Mouse (Mus musculus): ENCODE measurements at regions not wholly inside any gene's neighbourhood (a gene's known extent, or its start where the extent isn't known, plus 50 kb on each side); places are given as distances from the start of the nearest gene placed in this dataset.
A peak's percentile ranks its signal among the peaks of the same experiment; 100 is the strongest.

DNA sequence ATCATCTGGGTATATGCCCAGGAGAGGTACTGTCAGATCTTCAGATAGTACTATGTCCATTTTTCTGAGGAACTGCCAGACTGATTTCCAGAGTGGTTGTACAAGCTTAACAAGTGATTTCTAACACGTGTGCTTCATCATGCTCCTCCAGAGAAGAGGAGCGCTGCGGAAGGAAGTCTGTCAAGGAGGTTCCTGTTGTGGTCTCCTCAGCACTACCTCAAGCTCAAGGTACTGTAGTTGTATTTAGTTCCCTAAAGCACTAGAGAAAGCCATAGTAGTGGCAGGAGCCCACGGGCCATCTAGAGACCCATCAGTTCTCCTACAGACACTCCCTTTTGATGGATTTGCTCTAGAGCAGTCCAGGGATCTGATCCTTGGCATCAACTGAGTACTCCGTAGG lies 459.3 kb downstream of the Pik3r1 start:
- DNase-seq (ENCODE audit: inconsistent age in 2 of 2, low spot score in 1 of 2), result no peak

DNA sequence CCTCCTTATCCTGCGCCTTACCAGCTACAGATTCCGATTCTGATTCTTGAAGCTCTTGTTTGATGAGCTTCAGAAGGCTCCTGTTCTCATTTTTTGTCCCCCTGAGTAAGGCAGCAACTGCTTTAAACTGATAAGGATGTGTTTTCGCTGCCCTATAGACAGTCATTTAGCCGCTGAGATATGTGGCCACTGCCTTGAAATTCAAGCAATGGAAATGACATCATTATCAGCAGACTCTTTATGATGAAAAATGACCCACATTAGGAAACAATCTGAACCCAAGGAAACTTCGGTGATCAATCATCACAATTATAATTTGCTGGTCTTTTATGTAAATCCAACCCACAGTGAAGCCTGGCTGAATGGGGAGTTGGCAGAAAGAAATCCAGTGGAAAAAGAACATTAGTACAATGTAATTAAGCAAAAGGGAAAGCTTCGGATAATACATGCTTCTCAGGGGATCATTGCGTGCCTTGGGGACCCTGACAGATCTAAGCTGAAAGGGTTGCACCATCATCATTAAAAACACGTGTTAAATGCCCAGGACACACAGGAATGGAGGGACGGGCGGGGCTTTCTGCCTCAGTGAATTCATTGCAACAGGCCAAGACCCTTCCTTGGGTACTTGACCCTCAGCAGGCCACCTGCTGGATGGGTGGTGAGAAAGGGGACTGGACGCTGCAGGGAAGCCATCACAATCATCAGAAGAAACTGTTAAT lies 462.2 kb downstream of the Pik3r1 start:
- peak in 1 of 2 experiments; percentile 34 for DNase-seq (ENCODE audit: inconsistent age in 2 of 2, low spot score in 1 of 2)

DNA sequence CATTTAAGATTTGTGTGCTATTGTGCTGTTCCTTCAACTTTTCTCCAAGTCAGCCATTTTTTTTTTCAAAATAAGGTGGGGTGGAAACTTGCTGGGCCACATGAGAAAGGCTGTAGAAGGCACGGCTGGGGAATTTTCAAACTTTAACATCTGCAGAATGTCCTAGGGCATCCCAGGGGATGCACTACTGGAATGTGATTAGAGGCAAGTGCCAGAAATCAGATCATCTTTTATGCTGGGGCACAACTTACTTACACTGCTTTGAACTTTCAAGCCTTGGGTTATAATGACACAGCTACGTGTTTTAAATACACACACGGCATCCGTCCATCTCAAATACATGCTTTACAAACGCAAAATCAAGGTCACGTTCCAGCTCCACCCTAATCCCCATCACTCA lies 463.0 kb downstream of the Pik3r1 start:
- DNase-seq (ENCODE audit: inconsistent age in 2 of 2, low spot score in 1 of 2), result no peak

DNA sequence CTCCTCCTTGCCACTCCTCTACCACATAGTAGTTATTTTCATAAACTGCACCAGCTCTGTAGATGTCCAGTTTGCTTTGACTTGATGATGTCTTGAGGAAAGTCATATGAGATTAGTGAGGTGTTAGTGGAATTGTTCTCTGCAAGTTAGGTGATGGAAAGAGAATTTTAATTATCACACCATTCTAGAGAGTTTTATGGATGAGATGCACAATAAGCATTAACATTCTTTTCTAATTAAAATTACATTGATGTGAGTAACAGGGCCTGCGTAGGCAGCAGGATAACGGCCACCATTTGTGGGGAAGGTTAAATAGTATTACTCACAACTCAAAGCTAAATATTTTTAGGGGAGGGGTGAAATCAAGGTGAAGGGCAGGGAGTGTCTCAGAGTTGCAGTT lies 466.7 kb downstream of the Pik3r1 start:
- no peak for DNase-seq (ENCODE audit: inconsistent age in 2 of 2, low spot score in 1 of 2)

- DNase-seq (ENCODE audit: inconsistent age in 2 of 2, low spot score in 1 of 2), result no peak
Observed at GRCm38 (mm10) chr13:101289407-101289806, 456.2 kb upstream of the Slc30a5 start.

- no peak for DNase-seq (ENCODE audit: inconsistent age in 2 of 2, low spot score in 1 of 2)
Observed at GRCm38 (mm10) chr13:101287131-101287530, 453.9 kb upstream of the Slc30a5 start.

DNA sequence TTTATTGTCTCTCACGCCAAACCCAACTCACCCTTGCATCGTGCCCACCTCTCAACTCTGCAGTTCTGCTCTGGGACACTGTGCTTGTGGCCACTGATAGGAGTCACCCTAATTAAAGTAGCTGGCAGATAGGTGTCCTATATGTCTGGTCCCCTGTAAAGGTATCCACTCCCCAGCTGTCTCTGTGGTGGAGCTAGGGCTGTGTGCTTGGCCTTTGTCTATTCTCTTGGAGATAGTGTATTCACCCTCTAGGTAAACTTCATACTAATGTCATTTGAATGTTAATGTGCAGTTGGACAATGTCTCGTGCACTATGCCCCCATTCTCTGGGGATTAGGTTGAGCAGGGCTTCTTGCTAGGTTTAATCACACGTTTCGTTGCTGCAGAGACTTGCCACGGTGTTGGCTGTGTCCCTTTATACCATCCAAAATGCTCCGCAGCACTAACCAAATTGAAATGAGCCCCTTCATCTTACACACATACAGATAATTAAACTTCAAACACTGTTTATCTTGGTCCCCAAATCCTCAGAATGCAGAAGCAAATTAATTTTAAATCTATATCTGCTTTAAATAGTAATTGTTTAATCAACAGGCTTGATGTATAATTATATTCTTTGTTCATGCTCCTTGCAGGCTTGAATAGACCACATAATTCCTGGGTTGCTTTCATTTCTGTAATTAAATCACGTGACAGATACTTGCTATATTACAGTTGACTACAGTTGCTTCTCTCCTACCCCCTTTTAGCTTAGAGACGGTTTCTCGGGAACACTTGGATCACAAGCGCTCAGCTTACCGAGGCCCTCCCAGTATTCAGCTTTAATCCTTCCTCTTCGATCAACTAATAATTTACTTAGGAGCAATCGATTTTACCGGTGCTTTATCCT lies 453.0 kb upstream of the Slc30a5 start:
- no peak for DNase-seq (ENCODE audit: inconsistent age in 2 of 2, low spot score in 1 of 2)

DNA sequence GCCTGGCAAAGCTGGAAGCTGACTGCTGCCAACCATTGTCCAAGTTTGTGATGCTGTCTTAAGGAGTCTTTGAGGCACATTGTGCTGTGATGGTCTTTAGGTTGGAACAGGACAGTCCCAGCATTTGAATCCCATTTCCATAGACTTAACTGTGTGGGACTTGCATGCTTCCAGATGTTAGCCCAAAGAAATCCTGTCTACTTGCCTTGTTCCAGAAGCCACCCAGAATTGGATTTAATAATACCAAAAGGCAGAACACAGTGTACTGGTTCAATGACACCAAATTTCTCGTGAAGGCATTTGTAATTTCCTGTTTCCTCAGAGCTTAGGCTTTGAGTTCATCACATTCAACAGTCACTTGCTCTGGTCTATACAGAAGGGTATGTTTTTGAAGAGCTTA lies 444.9 kb upstream of the Slc30a5 start:
- no peak for DNase-seq (ENCODE audit: inconsistent age in 2 of 2, low spot score in 1 of 2)

- no peak for DNase-seq (ENCODE audit: inconsistent age in 2 of 2, low spot score in 1 of 2)
Observed at GRCm38 (mm10) chr13:101276766-101277165, 443.5 kb upstream of the Slc30a5 start.

DNA sequence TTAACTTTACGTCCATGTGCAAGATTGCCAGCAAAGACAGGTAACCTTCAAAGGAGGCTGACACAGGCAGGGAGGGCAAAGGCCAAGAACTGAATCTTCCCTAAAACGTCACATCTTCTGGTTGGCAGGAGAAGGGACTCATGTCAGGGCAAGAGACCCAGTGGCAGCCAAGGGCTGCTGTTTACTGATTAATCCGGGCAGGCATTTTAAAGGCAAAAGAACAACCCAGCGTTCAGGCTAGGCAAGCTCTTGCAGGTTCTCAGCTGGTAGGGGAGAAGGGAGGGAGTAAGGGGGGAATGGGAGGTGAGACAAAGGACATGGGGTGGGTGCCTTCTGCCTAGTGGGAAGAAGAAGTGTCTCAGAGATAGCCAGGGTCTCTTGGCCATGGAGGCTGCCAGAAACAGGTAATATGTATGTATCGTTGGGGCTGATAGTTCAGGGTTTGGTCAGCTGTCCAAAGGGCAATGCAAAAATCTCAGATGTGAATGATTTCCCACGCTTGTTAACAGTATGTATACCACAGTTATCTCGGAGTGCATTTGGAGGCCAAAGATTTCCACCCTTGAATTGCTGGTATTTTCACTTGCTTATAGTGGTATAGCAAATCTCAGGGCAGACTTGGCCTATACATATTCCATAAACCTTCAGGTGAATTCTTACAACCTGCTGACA lies 441.4 kb upstream of the Slc30a5 start:
- DNase-seq (ENCODE audit: inconsistent age in 2 of 2, low spot score in 1 of 2), result peak; percentile 33 to 35

DNA sequence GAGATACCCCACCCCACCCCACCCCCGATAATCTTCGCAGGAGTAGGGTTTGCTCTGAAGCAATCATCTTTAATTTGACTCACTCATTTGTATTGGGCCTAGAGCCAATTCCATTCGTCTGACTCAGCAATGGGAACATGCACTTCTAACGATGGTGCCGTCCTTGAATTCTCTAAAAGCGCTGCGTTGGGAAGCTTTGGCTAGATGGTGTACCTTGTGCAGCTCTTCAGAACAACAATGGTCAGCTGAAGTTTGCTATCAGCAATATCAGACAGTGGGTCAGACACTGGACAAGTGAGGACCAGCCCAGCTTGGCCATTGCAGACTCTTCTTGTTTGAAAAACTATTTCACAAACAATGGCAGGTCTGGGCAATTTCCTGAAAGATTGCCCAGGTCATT lies 440.1 kb upstream of the Slc30a5 start:
- peak; percentile 77 to 89 for DNase-seq (ENCODE audit: inconsistent age in 2 of 2, low spot score in 1 of 2)

GRCm38 (mm10) chr13:101253698-101254468 lies 420.7 kb upstream of the Slc30a5 start:
- DNase-seq (ENCODE audit: inconsistent age in 2 of 2, low spot score in 1 of 2), result peak; percentile 51 to 78

GRCm38 (mm10) chr13:101249369-101249768 lies 416.1 kb upstream of the Slc30a5 start:
- DNase-seq (ENCODE audit: inconsistent age in 2 of 2, low spot score in 1 of 2), result no peak

DNA sequence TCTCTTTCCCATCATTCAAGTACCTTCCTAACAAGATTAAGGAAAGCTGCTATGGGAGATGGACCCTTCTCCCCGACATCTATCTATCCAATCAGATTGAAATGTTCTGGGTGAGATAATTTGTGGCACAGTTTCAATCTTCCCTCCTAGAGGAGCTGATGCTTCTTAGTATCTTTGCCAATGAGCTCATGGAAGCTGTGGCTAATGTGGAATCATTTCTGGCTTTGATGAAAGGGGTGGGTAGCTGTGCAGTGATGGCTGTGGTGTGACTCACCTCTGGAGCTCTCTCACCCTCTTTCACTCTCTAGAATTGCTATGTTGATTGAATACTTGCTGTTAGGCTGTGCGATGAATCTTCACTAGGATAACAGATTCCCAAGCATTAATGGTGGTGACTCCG lies 411.1 kb upstream of the Slc30a5 start:
- no peak for DNase-seq (ENCODE audit: inconsistent age in 2 of 2, low spot score in 1 of 2)

DNA sequence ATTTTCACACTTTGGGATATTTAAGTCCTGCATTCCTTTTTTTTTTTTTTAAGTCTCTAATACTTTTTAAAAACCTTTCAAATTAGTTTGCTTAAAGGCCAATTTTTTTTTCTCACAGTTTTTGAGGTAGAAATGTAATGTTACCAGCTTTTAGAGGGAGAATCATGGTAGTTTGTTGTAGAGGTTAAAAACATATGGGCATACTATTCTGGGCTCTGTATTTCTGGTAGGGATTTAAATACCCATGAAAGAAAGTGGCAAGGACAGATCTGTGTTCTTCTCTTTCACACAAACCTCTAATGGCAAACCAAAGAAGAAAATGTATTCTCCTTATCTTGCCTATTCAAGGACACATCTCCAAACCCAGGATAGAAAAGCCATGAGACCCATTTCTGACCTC lies 405.6 kb upstream of the Slc30a5 start:
- DNase-seq (ENCODE audit: inconsistent age in 2 of 2, low spot score in 1 of 2), result no peak

- no peak for DNase-seq (ENCODE audit: inconsistent age in 2 of 2, low spot score in 1 of 2)
Observed at GRCm38 (mm10) chr13:101237035-101237434, 403.8 kb upstream of the Slc30a5 start.

- DNase-seq (ENCODE audit: inconsistent age in 2 of 2, low spot score in 1 of 2), result no peak
Observed at GRCm38 (mm10) chr13:101235846-101236245, 402.6 kb upstream of the Slc30a5 start.

- no peak for DNase-seq (ENCODE audit: inconsistent age in 2 of 2, low spot score in 1 of 2)
Observed at GRCm38 (mm10) chr13:101235110-101235509, 401.9 kb upstream of the Slc30a5 start.

DNA sequence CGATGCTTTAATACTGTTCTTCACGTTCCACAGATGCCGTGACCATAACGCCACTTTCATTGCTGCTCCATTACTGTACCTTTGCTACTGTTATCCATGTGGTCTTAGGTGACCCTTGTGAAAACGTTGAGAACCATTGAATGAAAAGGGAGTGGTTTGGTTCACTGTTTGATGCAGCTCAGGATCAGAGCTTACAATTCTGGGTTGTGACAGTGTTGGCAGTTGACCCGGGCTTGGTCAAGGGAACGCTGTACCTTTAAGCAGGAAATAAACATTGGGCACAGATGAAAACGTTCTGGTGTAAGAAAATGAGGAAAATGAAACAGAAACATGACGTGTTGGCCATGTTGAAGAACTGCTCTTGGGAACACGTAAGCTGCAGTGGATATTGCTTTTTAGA lies 401.3 kb upstream of the Slc30a5 start:
- DNase-seq (ENCODE audit: inconsistent age in 2 of 2, low spot score in 1 of 2), result no peak

DNA sequence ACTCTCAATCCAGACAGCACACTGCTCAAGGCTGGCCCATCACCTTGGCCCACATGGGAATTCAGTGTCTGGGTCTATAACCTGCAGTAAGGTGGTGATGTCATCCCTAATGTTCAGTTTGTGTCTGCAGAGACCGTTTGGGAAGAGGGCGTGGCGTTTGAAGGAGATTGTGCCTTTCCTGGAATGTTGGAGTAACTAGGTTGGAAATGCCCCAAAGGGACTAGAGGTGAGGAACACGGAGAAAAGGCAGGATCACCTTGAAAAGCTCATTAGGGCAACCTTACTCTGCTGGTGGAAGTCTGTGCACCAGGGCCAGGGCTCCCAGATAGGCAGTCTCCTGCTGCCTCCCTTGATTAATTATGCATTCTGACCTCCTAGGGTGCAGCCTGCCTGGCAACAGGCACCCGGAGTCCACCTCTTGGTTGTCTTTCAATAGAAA lies 400.6 kb upstream of the Slc30a5 start:
- peak in 1 of 2 experiments; percentile 45 for DNase-seq (ENCODE audit: inconsistent age in 2 of 2, low spot score in 1 of 2)

All from adrenal gland, adult (tissue).